Mouse (Mus musculus) lung, embryonic 14.5 days (tissue): Measurements from ENCODE around the gene Grtp1. TPM values are rescaled to one million over a fixed set of nuclear protein-coding genes. Genes with fewer than 3 reads are reported as not detected.

Source experiments
- ATAC-seq: fragments of 200-750 bp; cut with Nextera tagmentation; 2 replicates; pipeline ENCODE4 v1.8.0; 2017; ENCODE audit warnings: mild to moderate bottlenecking, moderate TSS enrichment, moderate library complexity; ENCODE audit not compliant: insufficient read depth
- DNase-seq: peaks from one replicate; pipeline ENCODE4 v3.0.0-alpha.2; 2015
- H3K27ac ChIP-seq: fragments of 300-500 bp; sonication (generic); 2 replicates; pipeline ENCODE4 v1.5.1; 2014; ENCODE audit warnings: low read depth, mild to moderate bottlenecking, moderate library complexity
- H3K27me3 ChIP-seq: fragments of 300-500 bp; sonication (generic); 2 replicates; pipeline ENCODE4 v1.6.1; 2014; ENCODE audit warnings: low read length, control low read depth; ENCODE audit not compliant: insufficient read depth
- H3K36me3 ChIP-seq: fragments of 300-500 bp; sonication (generic); 2 replicates; pipeline ENCODE4 v1.6.1; 2014; ENCODE audit warnings: control low read depth; ENCODE audit not compliant: insufficient read depth
- H3K4me1 ChIP-seq: fragments of 300-500 bp; sonication (generic); 2 replicates; pipeline ENCODE4 v1.6.1; 2014; ENCODE audit warnings: antibody characterized with exemption, control low read depth; ENCODE audit not compliant: insufficient read depth
- H3K4me2 ChIP-seq: fragments of 300-500 bp; sonication (generic); 2 replicates; pipeline ENCODE4 v1.6.1; 2014; ENCODE audit warnings: mild to moderate bottlenecking
- H3K4me3 ChIP-seq: fragments of 300-500 bp; sonication (generic); 2 replicates; pipeline ENCODE4 v1.5.1; 2014; ENCODE audit warnings: low read depth, low read length
- H3K9ac ChIP-seq: fragments of 300-500 bp; sonication (generic); 2 replicates; pipeline ENCODE4 v1.6.1; 2014
- H3K9me3 ChIP-seq: fragments of 300-500 bp; sonication (generic); 2 replicates; pipeline ENCODE4 v1.6.1; 2016; ENCODE audit warnings: low read depth, low read length, control low read depth
- CTCF ChIP-seq: IDR thresholded peaks from 2 replicates; pipeline ENCODE4 v1.5.1; 2016; ENCODE audit warnings: antibody characterized with exemption, low read depth
- WGBS: fragments of 180-500 bp; shearing (Covaris S2); extraction: QIAGEN DNeasy Blood & Tissue Kit; methylation state at CpG from one replicate; pipeline ENCODE4 v1.1.7; 2014; 5-methylcytosine and 5-hydroxymethylcytosine counted together
- polyA plus RNA-seq: library from polyadenylated mRNA; unstranded; fragments of >200 nt; fragmentation: Nextera tagmentation; extraction: Ambion mirVana; gene quantifications from 2 replicates; pipeline ENCODE4 v1.2.1, GENCODE M21; 2014

Gene Grtp1
- polyA plus RNA-seq, 1 experiment from 2014 or later: 4.8 TPM

- Histone ChIP-seq H3K27ac (no peak overlapping the region), H3K4me1 (no peaks in the 10 kb centered on the region), H3K9ac (no peak overlapping the region), H3K4me3 (no peak overlapping the region), H3K27me3 (peaks cover 5% of the 10 kb centered on the region; the same call in 1 of the 2 replicates), H3K4me2 (no peak overlapping the region), H3K9me3 (no peaks in the 10 kb centered on the region), H3K36me3 (no peaks in the 10 kb centered on the region)
- 50% methylated on average over 10 of the region's 10 CpGs for WGBS
- DNase-seq (no peak), ATAC-seq (no peak)
- TF ChIP-seq CTCF: no peak
These were observed 5.6 kb downstream of the Grtp1 start for GRCm38 (mm10) chr8:13194818-13195217.

- H3K4me2 ChIP-seq: no peak overlapping the region
- H3K27me3 ChIP-seq: no peaks in the 10 kb centered on the region
- no peaks in the 10 kb centered on the region for H3K9me3 ChIP-seq
- H3K27ac ChIP-seq: no peak overlapping the region
- no peaks in the 10 kb centered on the region for H3K36me3 ChIP-seq
- no peak overlapping the region for H3K4me3 ChIP-seq
- no peak overlapping the region for H3K9ac ChIP-seq
- WGBS: 79% methylated on average over 8 of the region's 8 CpGs
- no peak for DNase-seq
- ATAC-seq: no peak
- no peaks in the 10 kb centered on the region for H3K4me1 ChIP-seq
- TF ChIP-seq CTCF: no peak
These were observed 10.2 kb downstream of the Grtp1 start for GRCm38 (mm10) chr8:13190235-13190634.

GRCm38 (mm10) chr8:13188857-13189256, 11.6 kb downstream of the Grtp1 start:
- Histone ChIP-seq H3K4me3 (no peak overlapping the region), H3K9ac (no peak overlapping the region), H3K27ac (no peak overlapping the region), H3K36me3 (no peaks in the 10 kb centered on the region), H3K27me3 (no peaks in the 10 kb centered on the region), H3K9me3 (no peaks in the 10 kb centered on the region), H3K4me2 (no peak overlapping the region), H3K4me1 (no peaks in the 10 kb centered on the region)
- DNase-seq: no peak
- no peak for TF ChIP-seq CTCF
- 79% methylated on average over 1 of the region's 1 CpGs for WGBS
- ATAC-seq: no peak

- Histone ChIP-seq H3K9ac (no peak overlapping the region), H3K9me3 (no peaks in the 10 kb centered on the region), H3K27ac (no peak overlapping the region), H3K4me2 (no peak overlapping the region), H3K4me3 (no peak overlapping the region), H3K36me3 (no peaks in the 10 kb centered on the region), H3K27me3 (no peaks in the 10 kb centered on the region), H3K4me1 (no peaks in the 10 kb centered on the region)
- ATAC-seq (no peak), DNase-seq (no peak)
- 86% methylated on average over 13 of the region's 13 CpGs for WGBS
- no peak for TF ChIP-seq CTCF
These were observed 12.3 kb downstream of the Grtp1 start for GRCm38 (mm10) chr8:13188052-13188555.

GRCm38 (mm10) chr8:13187638-13188037, 12.8 kb downstream of the Grtp1 start:
- no peaks in the 10 kb centered on the region for H3K4me1 ChIP-seq
- DNase-seq (no peak), ATAC-seq (no peak)
- no peak overlapping the region for H3K27ac ChIP-seq
- no peak overlapping the region for H3K4me2 ChIP-seq
- 74% methylated on average over 7 of the region's 7 CpGs for WGBS
- H3K9me3 ChIP-seq: no peaks in the 10 kb centered on the region
- H3K9ac ChIP-seq: no peak overlapping the region
- no peak for TF ChIP-seq CTCF
- no peaks in the 10 kb centered on the region for H3K27me3 ChIP-seq
- no peaks in the 10 kb centered on the region for H3K36me3 ChIP-seq
- H3K4me3 ChIP-seq: no peak overlapping the region

GRCm38 (mm10) chr8:13187229-13187628, 13.2 kb downstream of the Grtp1 start:
- Histone ChIP-seq H3K27me3 (no peaks in the 10 kb centered on the region), H3K4me2 (no peak overlapping the region), H3K9ac (no peak overlapping the region), H3K27ac (no peak overlapping the region), H3K4me3 (no peak overlapping the region), H3K9me3 (no peaks in the 10 kb centered on the region), H3K4me1 (no peaks in the 10 kb centered on the region), H3K36me3 (no peaks in the 10 kb centered on the region)
- no peak for TF ChIP-seq CTCF
- DNase-seq (no peak), ATAC-seq (no peak)
- WGBS: 71% methylated on average over 9 of the region's 9 CpGs

GRCm38 (mm10) chr8:13186819-13187218, 13.6 kb downstream of the Grtp1 start:
- Histone ChIP-seq H3K27me3 (no peaks in the 10 kb centered on the region), H3K4me3 (no peak overlapping the region), H3K9me3 (no peaks in the 10 kb centered on the region), H3K4me1 (no peaks in the 10 kb centered on the region), H3K9ac (no peak overlapping the region), H3K27ac (no peak overlapping the region), H3K36me3 (no peaks in the 10 kb centered on the region), H3K4me2 (no peak overlapping the region)
- TF ChIP-seq CTCF: no peak
- DNase-seq (no peak), ATAC-seq (no peak)
- 72% methylated on average over 8 of the region's 8 CpGs for WGBS

- Histone ChIP-seq H3K4me2 (no peak overlapping the region), H3K27me3 (no peaks in the 10 kb centered on the region), H3K36me3 (peaks cover 15% of the 10 kb centered on the region), H3K9me3 (no peaks in the 10 kb centered on the region), H3K27ac (no peak overlapping the region), H3K9ac (no peak overlapping the region), H3K4me1 (no peaks in the 10 kb centered on the region), H3K4me3 (no peak overlapping the region)
- 41% methylated on average over 2 of the region's 2 CpGs for WGBS
- DNase-seq (no peak), ATAC-seq (no peak)
- TF ChIP-seq CTCF: no peak
These were observed 18.8 kb downstream of the Grtp1 start for GRCm38 (mm10) chr8:13181691-13181976.
